Comparison of ENCODE assay signal across 14 mouse cellular contexts in the genomic region with DNA sequence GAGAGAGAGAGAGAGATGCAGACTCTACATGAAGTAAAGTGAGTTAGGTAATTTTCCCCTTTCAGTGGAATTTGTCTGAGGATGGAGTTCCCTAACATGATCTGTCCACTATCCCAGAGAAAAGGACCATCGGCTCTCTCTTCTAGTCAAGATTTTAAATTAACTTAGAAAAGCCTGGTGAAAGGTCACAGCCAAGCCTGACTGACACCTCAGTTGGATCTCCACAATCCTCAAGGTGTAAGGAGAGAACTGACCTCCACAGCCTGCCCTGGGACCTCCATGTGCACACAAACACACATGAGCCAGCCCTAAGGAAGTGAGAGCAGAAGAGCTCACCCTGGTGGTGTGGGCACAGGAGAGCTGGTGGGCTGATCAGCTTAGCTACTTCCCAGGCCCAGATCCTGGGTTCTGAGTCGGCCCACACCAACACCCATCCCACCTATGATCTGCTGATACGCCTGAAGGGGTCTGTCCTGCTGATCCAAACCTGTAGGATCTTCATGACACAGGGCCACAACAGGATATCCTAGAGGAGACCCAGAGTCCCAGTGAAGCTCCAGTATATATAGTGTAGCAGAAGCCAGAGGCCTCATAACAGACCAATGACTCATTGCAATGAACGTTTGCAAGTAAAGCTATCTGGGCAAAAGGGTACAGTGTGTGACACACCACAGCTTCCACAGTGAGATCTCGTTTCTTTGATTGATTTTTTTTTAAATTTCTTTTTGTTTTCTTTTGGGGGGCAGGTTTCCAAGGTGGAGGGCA. TPM values are rescaled to one million over a fixed set of nuclear protein-coding genes. Genes with fewer than 3 reads are reported as not detected.
DNase-seq lines count a peak whose midpoint lies in the region; ATAC-seq and TF ChIP-seq lines count a peak whose summit lies in the region.
"Had no signal": no experiment of that assay in that cellular context is flagged by ENCODE, and none has a peak within 500 bp of the region (broad histone marks: within the 10 kb centered on the region; RNA-seq: fewer than 3 reads in every experiment).

No protein-coding gene starts in this region.

- TF ChIP-seq EP300 in liver, postnatal 0 days (IDR thresholded peaks at IDR 0.05; ENCODE audit: low read depth), result no peak

- DNase-seq in adrenal gland, adult (ENCODE audit: inconsistent age in 2 of 2, low spot score in 1 of 2), result peak; percentile 32 to 54
- no peak for DNase-seq in adrenal gland, postnatal 36 days
- DNase-seq in liver, postnatal 0 days, result no peak
- no peak for DNase-seq in liver, embryonic 11.5 days (ENCODE audit: low spot score)
- no peak for DNase-seq in intestine, embryonic 14.5 days (ENCODE audit: low spot score)
- no peak for DNase-seq in cerebellum, adult 18-20 months
- DNase-seq: cerebellum, postnatal 25 days; left cerebral cortex, postnatal 4 days; right cerebral cortex, postnatal 4 days had no signal

- H3K4me1 ChIP-seq in liver, postnatal 0 days (ENCODE audit: insufficient read depth), result no peaks in the 10 kb centered on the region
- no peaks in the 10 kb centered on the region for H3K4me1 ChIP-seq in liver, embryonic 11.5 days (replicated peaks; ENCODE audit: control insufficient read depth, insufficient read depth, low read length)
- no peaks in the 10 kb centered on the region for H3K4me1 ChIP-seq in intestine, embryonic 14.5 days (replicated peaks; ENCODE audit: control insufficient read depth, insufficient read depth, low read length)
- 0 out of 2 replicates have a peak, but pooled peaks cover 3% of the 10 kb centered on the region for H3K4me1 ChIP-seq in stomach, embryonic 15.5 days
- H3K4me1 ChIP-seq: forebrain, embryonic 10.5 days; heart, embryonic 12.5 days; hindbrain, embryonic 15.5 days had no signal

- no peak overlapping the region for H3K4me2 ChIP-seq in liver, postnatal 0 days (ENCODE audit: low read depth, low read length)
- no peak overlapping the region for H3K4me2 ChIP-seq in liver, embryonic 11.5 days
- no peak overlapping the region for H3K4me2 ChIP-seq in intestine, embryonic 14.5 days (ENCODE audit: low read length)
- H3K4me2 ChIP-seq in stomach, embryonic 15.5 days, result no peak overlapping the region
- H3K4me2 ChIP-seq: heart, embryonic 12.5 days; hindbrain, embryonic 15.5 days had no signal

- H3K9me3 ChIP-seq in liver, postnatal 0 days (ENCODE audit: low read length), result no peaks in the 10 kb centered on the region
- H3K9me3 ChIP-seq in liver, embryonic 11.5 days (ENCODE audit: control insufficient read depth, low read length), result no peaks in the 10 kb centered on the region
- no peaks in the 10 kb centered on the region for H3K9me3 ChIP-seq in intestine, embryonic 14.5 days (ENCODE audit: control insufficient read depth, low read length)
- no peaks in the 10 kb centered on the region for H3K9me3 ChIP-seq in stomach, embryonic 15.5 days
- H3K9me3 ChIP-seq: forebrain, embryonic 10.5 days; heart, embryonic 12.5 days; hindbrain, embryonic 15.5 days had no signal

- no peak for TF ChIP-seq CTCF in liver, postnatal 0 days (IDR thresholded peaks at IDR 0.05; ENCODE audit: low read depth)

- no peak overlapping the region for H3K4me3 ChIP-seq in liver, postnatal 0 days (ENCODE audit: low read depth, low read length)
- H3K4me3 ChIP-seq in liver, embryonic 11.5 days (ENCODE audit: low read depth, low read length), result no peak overlapping the region
- no peak overlapping the region for H3K4me3 ChIP-seq in intestine, embryonic 14.5 days (ENCODE audit: low read depth, low read length)
- no peak overlapping the region for H3K4me3 ChIP-seq in stomach, embryonic 15.5 days (replicated peaks)
- H3K4me3 ChIP-seq: forebrain, embryonic 10.5 days; heart, embryonic 12.5 days; hindbrain, embryonic 15.5 days had no signal

- H3K9ac ChIP-seq in liver, postnatal 0 days (replicated peaks), result no peak overlapping the region; the same call in 1 of the 2 replicates
- H3K9ac ChIP-seq in liver, embryonic 11.5 days (ENCODE audit: low read depth, low read length), result no peak overlapping the region
- H3K9ac ChIP-seq in intestine, embryonic 14.5 days (ENCODE audit: low read length), result no peak overlapping the region
- no peak overlapping the region for H3K9ac ChIP-seq in stomach, embryonic 15.5 days
- H3K9ac ChIP-seq: heart, embryonic 12.5 days; hindbrain, embryonic 15.5 days had no signal

- ATAC-seq in liver, postnatal 0 days, result peak; percentile 87
- no peak for ATAC-seq in liver, embryonic 11.5 days (replicated peaks; ENCODE audit: low FRiP score)
- peak; percentile 77; the same call in 1 of the 2 replicates for ATAC-seq in intestine, embryonic 14.5 days (replicated peaks; ENCODE audit: low FRiP score, low TSS enrichment, low read depth)
- ATAC-seq in stomach, embryonic 15.5 days (ENCODE audit: insufficient read depth, low FRiP score, low read depth), result peak; percentile 83; the same call in 1 of the 2 replicates
- ATAC-seq in activated CD4-positive, CD25-positive, alpha-beta regulatory T cell, adult 4 months, result no peak

- WGBS in liver, postnatal 0 days (ENCODE audit: insufficient replicate concordance), result 58% methylated on average over 5 of the region's 5 CpGs
- WGBS in liver, embryonic 11.5 days, result 72% methylated on average over 5 of the region's 5 CpGs
- 59% methylated on average over 5 of the region's 5 CpGs for WGBS in intestine, embryonic 14.5 days
- WGBS in stomach, embryonic 15.5 days, result 57% methylated on average over 5 of the region's 5 CpGs

- H3K36me3 ChIP-seq in liver, postnatal 0 days (replicated peaks; ENCODE audit: insufficient read depth, low read length), result no peaks in the 10 kb centered on the region
- no peaks in the 10 kb centered on the region for H3K36me3 ChIP-seq in liver, embryonic 11.5 days (ENCODE audit: control insufficient read depth, insufficient read depth, low read length)
- H3K36me3 ChIP-seq in intestine, embryonic 14.5 days (ENCODE audit: control insufficient read depth, insufficient read depth, low read length), result no peaks in the 10 kb centered on the region
- H3K36me3 ChIP-seq in stomach, embryonic 15.5 days, result no peaks in the 10 kb centered on the region
- H3K36me3 ChIP-seq: forebrain, embryonic 10.5 days; heart, embryonic 12.5 days; hindbrain, embryonic 15.5 days had no signal

- H3K27ac ChIP-seq in liver, postnatal 0 days (ENCODE audit: low read depth), result no peak overlapping the region
- no peak overlapping the region for H3K27ac ChIP-seq in liver, embryonic 11.5 days (ENCODE audit: low read depth, low read length)
- H3K27ac ChIP-seq in intestine, embryonic 14.5 days (ENCODE audit: low read depth), result no peak overlapping the region
- peak overlapping the region; percentile 16; the same call in 1 of the 2 replicates for H3K27ac ChIP-seq in stomach, embryonic 15.5 days
- H3K27ac ChIP-seq: forebrain, embryonic 10.5 days; hindbrain, embryonic 15.5 days had no signal

- H3K27me3 ChIP-seq in liver, postnatal 0 days (ENCODE audit: insufficient read depth, low read length), result no peaks in the 10 kb centered on the region
- H3K27me3 ChIP-seq in liver, embryonic 11.5 days (replicated peaks; ENCODE audit: control insufficient read depth, insufficient read depth, low read length), result no peaks in the 10 kb centered on the region
- no peaks in the 10 kb centered on the region for H3K27me3 ChIP-seq in intestine, embryonic 14.5 days (replicated peaks; ENCODE audit: control insufficient read depth, insufficient read depth, low read length)
- no peaks in the 10 kb centered on the region for H3K27me3 ChIP-seq in stomach, embryonic 15.5 days (replicated peaks)
- H3K27me3 ChIP-seq: heart, embryonic 12.5 days; hindbrain, embryonic 15.5 days had no signal

RNA-seq across cellular contexts. Expression of a gene that starts 12.6 kb away (rescaled TPM):
- total RNA-seq in adrenal gland, postnatal 36 days (2021), result 10 to 100 TPM; 31.3 to 35.2 TPM
- 1.4 TPM in 2 replicates for polyA plus RNA-seq in liver, postnatal 0 days (2015; fragmentation: Nextera tagmentation; extraction: Ambion mirVana)
- 4.3 and 5.6 TPM in 2 replicates for polyA plus RNA-seq in liver, embryonic 11.5 days (2014; fragmentation: Nextera tagmentation; extraction: Ambion mirVana)
- polyA plus RNA-seq in intestine, embryonic 14.5 days (2014; fragmentation: Nextera tagmentation; extraction: Ambion mirVana), result 8.8 and 9.1 TPM in 2 replicates
- 7.8 and 8.2 TPM in 2 replicates for polyA plus RNA-seq in stomach, embryonic 15.5 days (2015; fragmentation: Nextera tagmentation; extraction: Ambion mirVana)
- 10 to 100 TPM; 45.9 to 48.0 TPM for polyA plus RNA-seq in activated CD4-positive, CD25-positive, alpha-beta regulatory T cell, adult 4 months (2017; shearing (Covaris generic))

RNA-seq across cellular contexts. Expression of a gene that starts 13.7 kb away (rescaled TPM):
- total RNA-seq in adrenal gland, postnatal 36 days (2021), result 10 to 100 TPM; 43.2 to 56.1 TPM
- polyA plus RNA-seq in liver, postnatal 0 days (2015; fragmentation: Nextera tagmentation; extraction: Ambion mirVana), result 3.8 TPM in 2 replicates
- 20.2 and 21.3 TPM in 2 replicates for polyA plus RNA-seq in liver, embryonic 11.5 days (2014; fragmentation: Nextera tagmentation; extraction: Ambion mirVana)
- 48.0 and 51.8 TPM in 2 replicates for polyA plus RNA-seq in intestine, embryonic 14.5 days (2014; fragmentation: Nextera tagmentation; extraction: Ambion mirVana)
- 39.3 and 42.5 TPM in 2 replicates for polyA plus RNA-seq in stomach, embryonic 15.5 days (2015; fragmentation: Nextera tagmentation; extraction: Ambion mirVana)
- polyA plus RNA-seq in activated CD4-positive, CD25-positive, alpha-beta regulatory T cell, adult 4 months (2017; shearing (Covaris generic)), result 1 to 10 TPM; 1.2 to 1.9 TPM

Comparison
In these comparisons a context has a peak if more than half of its experiments do, and no peak if none do; other contexts are left out.
1. DNase-seq: peak in adrenal gland, adult (2 of 2); none in adrenal gland, postnatal 36 days (0 of 2), liver, postnatal 0 days (single experiment), liver, embryonic 11.5 days (single experiment), intestine, embryonic 14.5 days (single experiment) and cerebellum, adult 18-20 months (0 of 2).
2. ATAC-seq: peak in liver, postnatal 0 days (single experiment), intestine, embryonic 14.5 days (single experiment) and stomach, embryonic 15.5 days (single experiment); none in liver, embryonic 11.5 days (single experiment) and activated CD4-positive, CD25-positive, alpha-beta regulatory T cell, adult 4 months (single experiment).